Mouse (Mus musculus) frontal cortex, postnatal 14 days (tissue): ENCODE measurements around the gene Gm11756.
"Not testable (repeated sequence)": the region's sequence is repeated elsewhere in the genome, so short reads cannot be mapped to it uniquely, and the experiment has no call there.

Experiments
- DNase-seq, 2 experiments: peaks; one replicate each; pipeline ENCODE4 v3.0.0; 2022; ENCODE audit warnings: low spot score in 2 of 2

Gm11756 gene

DNA sequence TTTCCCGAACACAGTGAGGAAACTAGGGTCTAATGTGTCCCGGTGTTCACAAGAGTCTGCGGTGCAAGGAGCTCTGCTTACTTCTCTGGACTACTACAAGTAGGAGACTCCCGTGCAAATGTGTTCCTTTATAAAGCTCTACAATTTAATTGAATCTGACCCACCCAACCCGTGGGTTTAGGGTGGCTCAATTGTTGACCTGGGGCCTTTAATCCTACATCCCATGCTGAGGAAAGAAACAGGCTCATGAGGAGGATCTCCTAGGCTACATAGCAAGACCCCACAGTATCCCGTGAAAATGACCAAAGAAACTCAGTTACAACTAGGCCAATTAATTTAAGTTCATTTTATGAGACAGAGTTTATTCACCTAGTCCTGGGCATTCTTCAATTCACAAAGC, at the start of gene Gm11756:
TSS of gene Gm11756 (minus strand) at position 101 of the 400 bp plus-strand sequence.
- DNase-seq, result not testable (repeated sequence)

DNA sequence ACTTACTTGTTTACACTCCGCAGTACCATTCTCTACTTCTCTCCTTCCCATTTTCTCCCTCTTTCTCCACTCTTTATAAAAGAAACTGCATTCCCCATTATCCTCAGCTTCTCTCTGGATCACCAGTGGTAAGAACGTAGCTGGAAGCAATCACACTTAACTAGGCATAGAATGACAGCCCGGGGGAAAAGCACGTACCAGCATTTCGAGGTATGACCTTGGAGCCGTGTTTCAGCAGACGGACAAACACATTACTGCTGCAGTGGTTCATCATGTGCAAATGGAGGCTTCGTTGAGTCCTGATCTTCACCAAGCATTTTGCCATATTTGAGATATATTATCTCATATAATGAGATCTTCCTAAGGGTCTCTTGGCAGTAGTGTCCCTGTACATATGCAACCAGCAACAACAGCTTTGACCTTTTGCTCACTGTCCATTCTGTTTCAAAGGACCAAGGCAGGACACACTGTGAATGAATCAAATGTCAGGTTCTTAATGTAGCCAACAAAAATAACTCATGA, 29.9 kb upstream of the Gm11756 start, which contains the start of gene 2310002L09Rik:
TSS of gene 2310002L09Rik (minus strand) at position 472 of the 522 bp plus-strand sequence.
- no peak for DNase-seq

DNA sequence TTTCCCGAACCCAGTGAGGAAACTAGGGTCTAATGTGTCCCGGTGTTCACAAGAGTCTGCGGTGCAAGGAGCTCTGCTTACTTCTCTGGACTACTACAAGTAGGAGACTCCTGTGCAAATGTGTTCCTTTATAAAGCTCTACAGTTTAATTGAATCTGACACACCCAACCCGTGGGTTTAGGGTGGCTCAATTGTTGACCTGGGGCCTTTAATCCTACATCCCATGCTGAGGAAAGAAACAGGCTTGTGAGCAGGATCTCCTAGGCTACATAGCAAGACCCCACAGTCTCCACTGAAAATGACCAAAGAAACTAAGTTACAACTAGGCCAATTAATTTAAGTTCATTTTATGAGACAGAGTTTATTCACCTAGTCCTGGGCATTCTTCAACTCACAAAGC, 14.7 kb downstream of the Gm11756 start, which contains the start of gene Gm13871:
TSS of gene Gm13871 (minus strand) at position 101 of the 400 bp plus-strand sequence.
- not testable (repeated sequence) for DNase-seq

DNA sequence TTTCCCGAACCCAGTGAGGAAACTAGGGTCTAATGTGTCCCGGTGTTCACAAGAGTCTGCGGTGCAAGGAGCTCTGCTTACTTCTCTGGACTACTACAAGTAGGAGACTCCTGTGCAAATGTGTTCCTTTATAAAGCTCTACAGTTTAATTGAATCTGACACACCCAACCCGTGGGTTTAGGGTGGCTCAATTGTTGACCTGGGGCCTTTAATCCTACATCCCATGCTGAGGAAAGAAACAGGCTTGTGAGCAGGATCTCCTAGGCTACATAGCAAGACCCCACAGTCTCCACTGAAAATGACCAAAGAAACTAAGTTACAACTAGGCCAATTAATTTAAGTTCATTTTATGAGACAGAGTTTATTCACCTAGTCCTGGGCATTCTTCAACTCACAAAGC, 29.5 kb downstream of the Gm11756 start, which contains the start of gene Gm11757:
TSS of gene Gm11757 (minus strand) at position 101 of the 400 bp plus-strand sequence.
- DNase-seq, result not testable (repeated sequence)

DNA sequence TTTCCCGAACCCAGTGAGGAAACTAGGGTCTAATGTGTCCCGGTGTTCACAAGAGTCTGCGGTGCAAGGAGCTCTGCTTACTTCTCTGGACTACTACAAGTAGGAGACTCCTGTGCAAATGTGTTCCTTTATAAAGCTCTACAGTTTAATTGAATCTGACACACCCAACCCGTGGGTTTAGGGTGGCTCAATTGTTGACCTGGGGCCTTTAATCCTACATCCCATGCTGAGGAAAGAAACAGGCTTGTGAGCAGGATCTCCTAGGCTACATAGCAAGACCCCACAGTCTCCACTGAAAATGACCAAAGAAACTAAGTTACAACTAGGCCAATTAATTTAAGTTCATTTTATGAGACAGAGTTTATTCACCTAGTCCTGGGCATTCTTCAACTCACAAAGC, 44.4 kb downstream of the Gm11756 start, which contains the start of gene Gm11758:
TSS of gene Gm11758 (minus strand) at position 101 of the 400 bp plus-strand sequence.
- not testable (repeated sequence) for DNase-seq
